Mouse (Mus musculus): ENCODE measurements around the gene Rgs21. TPM values are rescaled to one million over a fixed set of nuclear protein-coding genes. Genes with fewer than 3 reads are reported as not detected.

The Rgs21 gene
- polyA plus RNA-seq, 1 experiment from 2014 or later = not detected

DNA sequence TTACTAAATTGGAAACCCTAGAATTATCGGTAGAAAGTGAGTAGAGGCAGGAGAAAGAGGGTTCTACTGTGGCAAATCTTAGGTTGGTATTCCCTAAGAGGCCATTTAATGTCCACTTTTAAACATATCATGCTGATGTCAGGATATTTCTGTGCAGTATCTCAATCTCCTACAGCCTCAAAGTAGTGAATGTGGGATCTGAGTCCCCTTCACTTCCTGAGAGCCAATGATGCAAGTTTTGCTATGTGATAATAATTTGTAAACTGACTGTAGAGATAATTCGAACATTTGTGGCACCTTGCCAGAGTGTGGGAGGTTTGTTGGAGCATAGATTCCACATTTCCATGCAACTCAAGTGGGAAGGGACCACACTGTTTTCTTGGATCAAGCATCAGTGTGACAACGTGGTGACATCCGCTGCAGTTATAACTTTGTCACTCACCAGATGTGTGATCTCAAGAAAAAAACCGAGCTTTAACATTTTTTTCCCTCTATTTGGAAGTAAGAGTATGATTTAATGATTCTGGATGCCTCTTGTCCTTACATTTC lies 49.5 kb downstream of the Rgs21 start:
- Histone ChIP-seq H3K4me3 (replicated peaks; ENCODE audit: low read length) (no peak overlapping the region), H3K27me3 (ENCODE audit: control insufficient read depth, insufficient read depth, low read length) (no peaks in the 10 kb centered on the region), H3K36me3 (ENCODE audit: control insufficient read depth, insufficient read depth, low read length) (no peaks in the 10 kb centered on the region), H3K27ac (ENCODE audit: low read length) (no peak overlapping the region), H3K9ac (ENCODE audit: low read length) (no peak overlapping the region), H3K4me1 (ENCODE audit: control insufficient read depth, insufficient read depth, low read length) (no peaks in the 10 kb centered on the region), H3K9me3 (replicated peaks; ENCODE audit: control insufficient read depth, low read length) (no peaks in the 10 kb centered on the region), H3K4me2 (ENCODE audit: low read depth, low read length) (no peak overlapping the region)
- no peak for ATAC-seq (ENCODE audit: insufficient read depth, low FRiP score)
- WGBS = 68% methylated on average over 5 of the region's 5 CpGs

DNA sequence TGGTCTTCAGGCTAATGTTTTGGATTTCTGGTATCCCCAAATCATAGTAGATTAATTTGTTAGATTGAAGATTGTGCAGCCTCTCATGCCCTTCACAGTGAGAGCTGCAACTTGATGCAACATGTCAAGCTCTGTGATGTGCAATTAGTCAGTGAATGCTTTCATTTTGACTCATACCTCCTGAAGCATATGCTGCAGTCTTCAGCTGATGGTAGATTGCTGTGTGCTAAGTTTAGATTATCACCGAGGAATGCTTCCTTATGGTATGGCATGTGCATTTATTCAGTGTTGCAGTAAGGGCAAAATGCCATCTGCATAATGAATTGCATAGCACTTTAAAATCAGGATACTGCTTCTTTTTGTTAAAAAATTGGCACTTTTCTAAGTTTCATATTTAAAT lies 65.2 kb downstream of the Rgs21 start:
- H3K27ac ChIP-seq (ENCODE audit: low read length) = no peak overlapping the region
- no peaks in the 10 kb centered on the region for H3K27me3 ChIP-seq (ENCODE audit: control insufficient read depth, insufficient read depth, low read length)
- no peak overlapping the region for H3K4me3 ChIP-seq (replicated peaks; ENCODE audit: low read length)
- H3K9me3 ChIP-seq (replicated peaks; ENCODE audit: control insufficient read depth, low read length) = no peaks in the 10 kb centered on the region
- H3K9ac ChIP-seq (ENCODE audit: low read length) = no peak overlapping the region
- H3K4me2 ChIP-seq (ENCODE audit: low read depth, low read length) = no peak overlapping the region
- no peak for ATAC-seq (ENCODE audit: insufficient read depth, low FRiP score)
- 36% methylated on average over 1 of the region's 1 CpGs for WGBS
- H3K4me1 ChIP-seq (ENCODE audit: control insufficient read depth, insufficient read depth, low read length) = no peaks in the 10 kb centered on the region
- no peaks in the 10 kb centered on the region for H3K36me3 ChIP-seq (ENCODE audit: control insufficient read depth, insufficient read depth, low read length)

DNA sequence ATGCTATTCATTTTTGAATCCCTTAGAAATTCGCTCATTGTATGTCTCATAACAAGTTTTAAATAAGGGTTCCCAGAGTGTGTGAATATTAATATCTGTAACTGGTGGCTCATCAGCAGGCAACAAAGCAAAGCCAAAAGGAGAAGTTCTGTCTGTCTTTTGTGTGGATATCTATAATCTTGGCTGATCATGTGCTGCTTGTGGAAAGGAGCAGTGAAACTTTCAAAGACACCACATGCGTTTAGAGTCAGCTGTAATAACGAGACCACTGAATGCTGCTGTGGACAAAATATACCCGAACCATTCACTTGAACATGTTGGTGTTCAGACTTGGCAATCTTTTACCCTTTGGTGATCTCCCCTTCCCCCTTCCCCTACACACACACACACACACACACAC lies 67.0 kb downstream of the Rgs21 start:
- WGBS = 83% methylated on average over 4 of the region's 4 CpGs
- H3K9me3 ChIP-seq (replicated peaks; ENCODE audit: control insufficient read depth, low read length) = no peaks in the 10 kb centered on the region
- no peak for ATAC-seq (ENCODE audit: insufficient read depth, low FRiP score)

DNA sequence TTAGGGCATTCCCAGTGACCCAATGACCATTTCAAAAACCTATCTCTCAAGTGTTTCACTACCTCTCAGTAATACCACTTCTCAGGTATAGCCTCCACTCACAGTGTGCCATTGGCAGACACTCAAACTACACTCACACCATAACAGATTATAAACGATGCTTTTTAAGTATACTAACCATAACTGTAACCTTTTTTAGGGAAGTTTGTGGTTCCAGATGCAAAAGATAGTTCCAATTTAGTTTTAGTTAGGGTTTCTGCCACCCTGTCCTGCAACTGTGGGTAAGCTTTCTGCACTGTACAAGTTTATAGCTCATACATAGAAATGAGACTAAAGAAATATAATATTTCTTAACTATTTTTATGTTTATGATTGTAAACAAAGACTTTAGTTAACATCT lies 67.7 kb downstream of the Rgs21 start:
- no peaks in the 10 kb centered on the region for H3K9me3 ChIP-seq (replicated peaks; ENCODE audit: control insufficient read depth, low read length)
- H3K4me1 ChIP-seq (ENCODE audit: control insufficient read depth, insufficient read depth, low read length) = no peaks in the 10 kb centered on the region
- no peak overlapping the region for H3K4me3 ChIP-seq (replicated peaks; ENCODE audit: low read length)
- no peaks in the 10 kb centered on the region for H3K36me3 ChIP-seq (ENCODE audit: control insufficient read depth, insufficient read depth, low read length)
- 54% methylated on average over 1 of the region's 1 CpGs for WGBS
- ATAC-seq (ENCODE audit: insufficient read depth, low FRiP score) = no peak
- no peak overlapping the region for H3K27ac ChIP-seq (ENCODE audit: low read length)
- H3K4me2 ChIP-seq (ENCODE audit: low read depth, low read length) = no peak overlapping the region
- no peaks in the 10 kb centered on the region for H3K27me3 ChIP-seq (ENCODE audit: control insufficient read depth, insufficient read depth, low read length)
- H3K9ac ChIP-seq (ENCODE audit: low read length) = no peak overlapping the region

More for the DNA sequence above, 67.0 kb downstream of the Rgs21 start:
- Histone ChIP-seq H3K4me2 (ENCODE audit: low read depth, low read length) (no peak overlapping the region), H3K9ac (ENCODE audit: low read length) (no peak overlapping the region), H3K4me1 (ENCODE audit: control insufficient read depth, insufficient read depth, low read length) (no peaks in the 10 kb centered on the region), H3K27me3 (ENCODE audit: control insufficient read depth, insufficient read depth, low read length) (no peaks in the 10 kb centered on the region), H3K4me3 (replicated peaks; ENCODE audit: low read length) (no peak overlapping the region), H3K36me3 (ENCODE audit: control insufficient read depth, insufficient read depth, low read length) (no peaks in the 10 kb centered on the region), H3K27ac (ENCODE audit: low read length) (no peak overlapping the region)

DNA sequence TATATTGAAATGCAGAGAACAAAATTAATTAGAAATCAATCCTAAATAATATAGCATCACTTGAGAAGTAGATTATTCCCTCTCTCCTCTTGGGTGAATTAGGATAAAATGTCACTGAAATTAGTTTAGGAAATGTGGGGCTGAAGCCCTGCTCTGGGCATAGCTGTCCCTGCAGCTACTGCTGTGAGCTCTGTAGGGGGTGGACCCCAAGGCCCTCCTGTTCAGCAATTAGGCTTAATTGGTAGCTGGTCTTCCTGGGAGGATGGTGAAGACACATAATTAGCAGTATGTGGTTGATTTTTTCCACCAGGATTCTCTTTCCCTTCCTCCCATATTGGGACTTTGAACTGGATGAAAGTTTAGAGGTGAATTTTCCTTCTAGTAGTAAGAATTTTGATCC lies 68.7 kb downstream of the Rgs21 start:
- H3K4me3 ChIP-seq (replicated peaks; ENCODE audit: low read length) = no peak overlapping the region
- no peak overlapping the region for H3K9ac ChIP-seq (ENCODE audit: low read length)
- no peaks in the 10 kb centered on the region for H3K27me3 ChIP-seq (ENCODE audit: control insufficient read depth, insufficient read depth, low read length)
- H3K27ac ChIP-seq (ENCODE audit: low read length) = no peak overlapping the region
- no peak for ATAC-seq (ENCODE audit: insufficient read depth, low FRiP score)
- H3K4me2 ChIP-seq (ENCODE audit: low read depth, low read length) = no peak overlapping the region
- H3K36me3 ChIP-seq (ENCODE audit: control insufficient read depth, insufficient read depth, low read length) = no peaks in the 10 kb centered on the region
- H3K9me3 ChIP-seq (replicated peaks; ENCODE audit: control insufficient read depth, low read length) = no peaks in the 10 kb centered on the region
- no peaks in the 10 kb centered on the region for H3K4me1 ChIP-seq (ENCODE audit: control insufficient read depth, insufficient read depth, low read length)

DNA sequence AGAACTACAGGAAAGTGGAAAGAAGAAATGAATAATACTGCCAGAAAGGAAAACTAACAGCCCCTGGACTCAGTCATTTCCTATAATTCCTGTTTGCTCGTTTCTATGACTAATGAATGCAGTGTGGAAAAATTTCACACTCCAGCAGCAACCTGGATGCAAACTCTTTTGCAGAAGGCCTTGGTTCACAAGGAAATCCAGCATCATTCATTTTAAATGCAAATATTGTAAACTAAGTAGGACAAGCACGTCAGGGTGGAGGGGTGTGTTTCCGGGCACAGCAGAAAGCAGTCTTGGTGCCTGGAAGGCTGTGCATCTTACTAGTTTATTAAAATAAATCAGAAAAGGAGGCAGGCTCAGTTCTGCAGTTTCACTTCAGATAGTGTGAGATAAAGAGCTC lies 69.4 kb downstream of the Rgs21 start:
- H3K9me3 ChIP-seq (replicated peaks; ENCODE audit: control insufficient read depth, low read length) = no peaks in the 10 kb centered on the region
- H3K27ac ChIP-seq (ENCODE audit: low read length) = no peak overlapping the region
- no peak overlapping the region for H3K9ac ChIP-seq (ENCODE audit: low read length)
- 38% methylated on average over 3 of the region's 3 CpGs for WGBS
- no peak overlapping the region for H3K4me3 ChIP-seq (replicated peaks; ENCODE audit: low read length)
- H3K4me2 ChIP-seq (ENCODE audit: low read depth, low read length) = no peak overlapping the region
- ATAC-seq (ENCODE audit: insufficient read depth, low FRiP score) = no peak
- no peaks in the 10 kb centered on the region for H3K4me1 ChIP-seq (ENCODE audit: control insufficient read depth, insufficient read depth, low read length)
- no peaks in the 10 kb centered on the region for H3K27me3 ChIP-seq (ENCODE audit: control insufficient read depth, insufficient read depth, low read length)
- no peaks in the 10 kb centered on the region for H3K36me3 ChIP-seq (ENCODE audit: control insufficient read depth, insufficient read depth, low read length)

DNA sequence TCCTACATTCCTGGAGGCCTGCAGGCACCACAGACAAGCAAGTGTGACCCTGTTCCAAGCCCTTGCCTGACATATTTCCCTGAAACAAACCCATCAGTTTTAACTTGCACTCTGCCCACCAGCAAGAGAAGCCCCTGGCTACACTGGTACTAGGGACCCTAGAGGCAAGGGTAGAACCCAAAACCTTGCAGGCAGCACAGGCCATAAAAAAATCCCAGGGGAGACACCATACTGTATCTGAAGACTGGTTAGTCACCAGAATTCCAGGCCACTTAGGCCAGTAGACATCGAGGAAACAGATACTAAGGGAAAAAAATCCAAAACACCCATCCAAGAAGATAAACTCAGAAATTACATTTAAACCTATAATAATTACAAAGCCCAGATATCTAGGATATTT lies 74.1 kb downstream of the Rgs21 start:
- Histone ChIP-seq H3K4me3 (replicated peaks; ENCODE audit: low read length) (no peak overlapping the region), H3K9ac (ENCODE audit: low read length) (no peak overlapping the region), H3K4me2 (ENCODE audit: low read depth, low read length) (no peak overlapping the region), H3K27ac (ENCODE audit: low read length) (no peak overlapping the region), H3K27me3 (ENCODE audit: control insufficient read depth, insufficient read depth, low read length) (no peaks in the 10 kb centered on the region), H3K4me1 (ENCODE audit: control insufficient read depth, insufficient read depth, low read length) (no peaks in the 10 kb centered on the region), H3K9me3 (replicated peaks; ENCODE audit: control insufficient read depth, low read length) (no peaks in the 10 kb centered on the region), H3K36me3 (ENCODE audit: control insufficient read depth, insufficient read depth, low read length) (no peaks in the 10 kb centered on the region)
- 86% methylated on average over 1 of the region's 1 CpGs for WGBS
- ATAC-seq (ENCODE audit: insufficient read depth, low FRiP score) = no peak

DNA sequence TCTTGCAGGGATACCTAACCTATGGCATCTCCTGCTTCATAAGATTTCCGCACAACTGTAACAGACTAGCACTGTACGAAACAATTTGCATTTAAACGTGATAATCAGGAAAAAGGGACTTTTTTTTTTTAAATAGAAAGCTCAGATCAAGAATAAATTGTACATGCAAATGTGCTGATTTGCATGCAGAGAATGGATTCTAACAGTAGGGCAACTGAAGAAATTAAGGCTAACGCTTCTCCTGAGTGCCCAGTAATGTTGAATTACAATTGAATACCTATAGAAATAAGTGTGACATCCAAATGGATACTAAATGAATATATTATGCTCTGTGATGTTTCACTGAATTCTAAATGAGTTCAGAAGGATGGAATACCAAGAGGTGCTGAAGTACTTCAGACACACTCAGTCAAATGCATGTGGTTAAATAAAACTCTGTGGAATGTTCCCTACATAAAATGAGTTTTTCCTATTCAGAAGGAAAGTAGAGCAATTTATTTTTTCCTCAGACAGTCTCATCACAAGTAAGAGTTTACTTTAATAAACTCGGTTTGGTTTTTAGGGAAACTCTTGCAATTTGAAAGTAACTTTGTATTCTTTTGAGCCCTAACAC lies 79.1 kb downstream of the Rgs21 start:
- 87% methylated on average over 5 of the region's 5 CpGs for WGBS
- H3K4me1 ChIP-seq (ENCODE audit: control insufficient read depth, insufficient read depth, low read length) = no peaks in the 10 kb centered on the region
- H3K9me3 ChIP-seq (replicated peaks; ENCODE audit: control insufficient read depth, low read length) = no peaks in the 10 kb centered on the region
- ATAC-seq (ENCODE audit: insufficient read depth, low FRiP score) = no peak
- H3K36me3 ChIP-seq (ENCODE audit: control insufficient read depth, insufficient read depth, low read length) = no peaks in the 10 kb centered on the region
- no peak overlapping the region for H3K9ac ChIP-seq (ENCODE audit: low read length)
- H3K4me2 ChIP-seq (ENCODE audit: low read depth, low read length) = no peak overlapping the region
- no peaks in the 10 kb centered on the region for H3K27me3 ChIP-seq (ENCODE audit: control insufficient read depth, insufficient read depth, low read length)
- H3K4me3 ChIP-seq (replicated peaks; ENCODE audit: low read length) = no peak overlapping the region
- H3K27ac ChIP-seq (ENCODE audit: low read length) = no peak overlapping the region

Measured in stomach, embryonic 16.5 days (tissue).